Mouse (Mus musculus) megakaryocyte, adult 5-6 weeks (primary cell): Measurements from ENCODE around the gene Ppip5k2. TPM values are rescaled to one million over a fixed set of nuclear protein-coding genes. Genes with fewer than 3 reads are reported as not detected.

Experiments
- ATAC-seq: 2 replicates; pipeline ENCODE4 v1.8.0; 2016; ENCODE audit warnings: mild to moderate bottlenecking, inconsistent platforms; ENCODE audit not compliant: poor library complexity, severe bottlenecking
- total RNA-seq, 2 experiments: library from RNA; stranded (forward) in 1 of 2; stranded (reverse) in 1 of 2; fragments of 153-499, 151-499 nt in 1 of 2; fragments of 221-1000, 200-1000 nt in 1 of 2; gene quantifications; 2 replicates each; pipeline versions ENCODE4 v1.2.3 to v1.2.4; 2015 to 2017

Ppip5k2 gene
- total RNA-seq, 2 experiments from 2014 or later = 35.7 to 44.4 TPM

GRCm38 (mm10) chr1:97661406-97662241 is 108.6 kb downstream of the Ppip5k2 start, which contains the start of gene D1Ertd622e:
D1Ertd622e (minus strand) TSS chr1:97662074.
- ATAC-seq = peak; percentile 56

- peak; percentile 24 for ATAC-seq
Observed at GRCm38 (mm10) chr1:97660687-97661405, 109.4 kb downstream of the Ppip5k2 start.

DNA sequence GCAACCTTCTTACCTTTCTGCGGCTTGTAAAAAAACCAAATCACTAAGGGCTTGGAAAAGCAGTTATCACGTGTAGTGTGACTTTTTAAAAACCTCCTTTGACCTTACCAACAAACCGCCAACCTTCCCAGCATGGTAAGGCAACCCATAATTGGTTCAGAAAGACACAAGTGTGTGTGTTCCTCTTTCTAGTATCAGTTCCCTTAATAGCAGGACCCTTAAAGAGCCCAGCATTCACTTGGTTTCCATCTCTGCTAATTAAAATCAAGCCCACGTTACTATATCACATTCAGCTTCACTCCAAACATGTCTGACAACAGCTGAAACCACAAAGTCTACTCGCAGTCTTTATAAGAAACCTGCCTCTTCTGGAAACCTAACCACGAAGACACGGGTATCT is 110.8 kb downstream of the Ppip5k2 start:
- ATAC-seq = peak; percentile 48

- no peak for ATAC-seq
Observed at GRCm38 (mm10) chr1:97657786-97658185, 112.4 kb downstream of the Ppip5k2 start.

GRCm38 (mm10) chr1:97657201-97657600 is 113.0 kb downstream of the Ppip5k2 start:
- ATAC-seq = no peak

Other genes with a start within 250 kb of the Ppip5k2 start
- gene D1Ertd622e, start 108.3 kb downstream of the Ppip5k2 start, total RNA-seq (2015) = 90.6 and 116 TPM in 2 replicates
- 117 and 131 TPM in 2 replicates for gene D1Ertd622e, start 108.3 kb downstream of the Ppip5k2 start, total RNA-seq (2017)
- gene Gin1, start 239 bp downstream of the Ppip5k2 start, total RNA-seq (2015) = 18.5 and 25.4 TPM in 2 replicates
- gene Gin1, start 239 bp downstream of the Ppip5k2 start, total RNA-seq (2017) = 8.6 and 11.2 TPM in 2 replicates